Mouse (Mus musculus) hindbrain, embryonic 12.5 days (tissue): ENCODE data around the gene Abhd15. TPM values are rescaled to one million over a fixed set of nuclear protein-coding genes. Genes with fewer than 3 reads are reported as not detected.

ENCODE experiments used
- ATAC-seq: fragments of 200-750 bp; cut with Nextera tagmentation; 2 replicates; pipeline ENCODE4 v1.8.0; 2017; ENCODE audit warnings: moderate TSS enrichment; ENCODE audit not compliant: low FRiP score
- H3K27ac ChIP-seq: fragments of 300-500 bp; sonication (generic); 2 replicates; pipeline ENCODE4 v1.5.1; 2016; ENCODE audit warnings: mild to moderate bottlenecking
- H3K27me3 ChIP-seq: fragments of 300-500 bp; sonication (generic); 2 replicates; pipeline ENCODE4 v1.6.1; 2016; ENCODE audit warnings: mild to moderate bottlenecking
- H3K36me3 ChIP-seq: fragments of 300-500 bp; sonication (generic); 2 replicates; pipeline ENCODE4 v1.6.1; 2016; ENCODE audit warnings: mild to moderate bottlenecking
- H3K4me1 ChIP-seq: fragments of 300-500 bp; sonication (generic); 2 replicates; pipeline ENCODE4 v1.6.1; 2016
- H3K4me2 ChIP-seq: fragments of 300-500 bp; sonication (generic); replicated peaks from 2 replicates; pipeline ENCODE4 v1.6.1; 2016; ENCODE audit warnings: mild to moderate bottlenecking
- H3K4me3 ChIP-seq: fragments of 300-500 bp; sonication (generic); 2 replicates; pipeline ENCODE4 v1.5.1; 2016; ENCODE audit warnings: mild to moderate bottlenecking
- H3K9ac ChIP-seq: fragments of 300-500 bp; sonication (generic); 2 replicates; pipeline ENCODE4 v1.6.1; 2016; ENCODE audit warnings: mild to moderate bottlenecking, moderate library complexity
- H3K9me3 ChIP-seq: fragments of 300-500 bp; sonication (generic); replicated peaks from 2 replicates; pipeline ENCODE4 v1.6.1; 2016; ENCODE audit warnings: mild to moderate bottlenecking
- WGBS: fragments of 180-500 bp; shearing (Covaris S2); methylation state at CpG from one replicate; pipeline ENCODE4 v1.1.7; 2016; 5-methylcytosine and 5-hydroxymethylcytosine counted together
- polyA plus RNA-seq: library from polyadenylated mRNA; unstranded; fragments of >200 nt; fragmentation: Nextera tagmentation; extraction: Ambion mirVana; gene quantifications from 2 replicates; pipeline ENCODE4 v1.2.1, GENCODE M21; 2016

Gene Abhd15
- polyA plus RNA-seq, 1 experiment from 2014 or later: 4.2 TPM

DNA sequence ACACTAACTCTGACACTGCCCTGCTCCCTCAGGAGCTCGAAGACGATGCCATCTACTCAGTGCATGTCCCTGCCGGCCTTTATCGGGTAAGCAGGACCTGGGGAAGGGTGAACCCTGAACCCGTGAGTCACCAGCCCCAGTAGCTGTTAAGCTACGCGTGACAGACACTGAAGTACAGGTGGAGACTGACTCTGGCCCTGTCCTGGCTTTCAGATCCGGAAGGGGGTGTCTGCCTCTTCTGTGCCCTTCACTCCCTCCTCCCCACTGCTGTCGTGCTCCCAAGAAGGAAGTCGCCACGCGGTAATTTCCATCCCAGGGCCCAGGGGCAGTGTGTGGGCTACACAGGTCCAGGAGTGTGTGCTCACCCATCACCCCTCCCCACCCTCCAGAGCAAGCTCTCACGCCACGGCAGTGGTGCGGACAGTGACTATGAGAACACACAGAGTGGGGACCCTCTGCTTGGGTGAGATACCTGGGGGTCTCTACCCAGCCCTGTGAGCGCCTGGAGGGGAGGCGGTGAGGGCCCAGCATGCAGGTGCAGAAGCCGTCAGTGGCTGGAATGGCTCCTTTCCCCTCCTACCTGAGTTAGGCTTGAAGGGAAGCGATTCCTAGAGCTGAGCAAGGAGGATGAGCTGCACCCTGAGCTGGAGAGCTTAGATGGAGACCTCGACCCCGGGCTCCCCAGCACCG lies 9.5 kb upstream of the Abhd15 start:
- Histone ChIP-seq H3K27me3 (no peaks in the 10 kb centered on the region), H3K9ac (no peak overlapping the region), H3K4me1 (peaks cover 15% of the 10 kb centered on the region), H3K9me3 (no peaks in the 10 kb centered on the region), H3K4me3 (no peak overlapping the region), H3K36me3 (peaks cover 56% of the 10 kb centered on the region), H3K4me2 (no peak overlapping the region), H3K27ac (no peak overlapping the region)
- no peak for ATAC-seq
- 87% methylated on average over 22 of the region's 22 CpGs for WGBS

DNA sequence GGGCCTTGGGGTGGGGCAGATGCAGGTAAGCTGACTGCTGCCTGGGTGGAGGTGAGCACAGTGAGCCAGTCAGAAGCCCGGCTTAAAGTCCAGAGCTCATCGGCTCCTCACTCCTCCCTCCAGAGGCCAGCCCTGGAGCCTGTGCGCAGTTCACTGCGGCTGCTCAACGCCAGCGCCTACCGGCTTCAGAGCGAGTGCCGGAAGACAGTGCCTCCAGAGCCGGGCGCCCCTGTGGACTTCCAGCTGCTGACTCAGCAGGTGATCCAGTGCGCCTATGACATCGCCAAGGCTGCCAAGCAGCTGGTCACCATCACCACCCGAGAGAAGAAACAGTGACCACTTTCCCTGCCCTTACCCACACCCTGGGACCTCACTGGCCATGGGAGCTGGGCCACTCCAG lies 8.6 kb upstream of the Abhd15 start:
- H3K27me3 ChIP-seq: no peaks in the 10 kb centered on the region
- H3K9ac ChIP-seq: no peak overlapping the region
- no peaks in the 10 kb centered on the region for H3K9me3 ChIP-seq
- peaks cover 7% of the 10 kb centered on the region for H3K4me1 ChIP-seq
- H3K27ac ChIP-seq: no peak overlapping the region
- H3K4me3 ChIP-seq: no peak overlapping the region
- no peak for ATAC-seq
- peaks cover 51% of the 10 kb centered on the region for H3K36me3 ChIP-seq
- no peak overlapping the region for H3K4me2 ChIP-seq
- WGBS: 86% methylated on average over 14 of the region's 14 CpGs

- Histone ChIP-seq H3K36me3 (peaks cover 51% of the 10 kb centered on the region), H3K27ac (no peak overlapping the region), H3K27me3 (no peaks in the 10 kb centered on the region), H3K4me2 (no peak overlapping the region), H3K4me1 (peaks cover 6% of the 10 kb centered on the region), H3K4me3 (no peak overlapping the region), H3K9me3 (no peaks in the 10 kb centered on the region), H3K9ac (no peak overlapping the region)
- WGBS: 89% methylated on average over 6 of the region's 6 CpGs
- no peak for ATAC-seq
These were observed 8.0 kb upstream of the Abhd15 start for GRCm38 (mm10) chr11:77506941-77507340.

- no peak overlapping the region for H3K27ac ChIP-seq
- 74% methylated on average over 4 of the region's 4 CpGs for WGBS
- H3K9ac ChIP-seq: no peak overlapping the region
- H3K36me3 ChIP-seq: peaks cover 51% of the 10 kb centered on the region
- no peaks in the 10 kb centered on the region for H3K9me3 ChIP-seq
- ATAC-seq: 0 out of 2 replicates have a peak, but pooled peaks have one; percentile 13
- no peak overlapping the region for H3K4me2 ChIP-seq
- H3K27me3 ChIP-seq: no peaks in the 10 kb centered on the region
- peaks cover 9% of the 10 kb centered on the region for H3K4me1 ChIP-seq
- no peak overlapping the region for H3K4me3 ChIP-seq
These were observed 7.5 kb upstream of the Abhd15 start for GRCm38 (mm10) chr11:77507426-77507825.

DNA sequence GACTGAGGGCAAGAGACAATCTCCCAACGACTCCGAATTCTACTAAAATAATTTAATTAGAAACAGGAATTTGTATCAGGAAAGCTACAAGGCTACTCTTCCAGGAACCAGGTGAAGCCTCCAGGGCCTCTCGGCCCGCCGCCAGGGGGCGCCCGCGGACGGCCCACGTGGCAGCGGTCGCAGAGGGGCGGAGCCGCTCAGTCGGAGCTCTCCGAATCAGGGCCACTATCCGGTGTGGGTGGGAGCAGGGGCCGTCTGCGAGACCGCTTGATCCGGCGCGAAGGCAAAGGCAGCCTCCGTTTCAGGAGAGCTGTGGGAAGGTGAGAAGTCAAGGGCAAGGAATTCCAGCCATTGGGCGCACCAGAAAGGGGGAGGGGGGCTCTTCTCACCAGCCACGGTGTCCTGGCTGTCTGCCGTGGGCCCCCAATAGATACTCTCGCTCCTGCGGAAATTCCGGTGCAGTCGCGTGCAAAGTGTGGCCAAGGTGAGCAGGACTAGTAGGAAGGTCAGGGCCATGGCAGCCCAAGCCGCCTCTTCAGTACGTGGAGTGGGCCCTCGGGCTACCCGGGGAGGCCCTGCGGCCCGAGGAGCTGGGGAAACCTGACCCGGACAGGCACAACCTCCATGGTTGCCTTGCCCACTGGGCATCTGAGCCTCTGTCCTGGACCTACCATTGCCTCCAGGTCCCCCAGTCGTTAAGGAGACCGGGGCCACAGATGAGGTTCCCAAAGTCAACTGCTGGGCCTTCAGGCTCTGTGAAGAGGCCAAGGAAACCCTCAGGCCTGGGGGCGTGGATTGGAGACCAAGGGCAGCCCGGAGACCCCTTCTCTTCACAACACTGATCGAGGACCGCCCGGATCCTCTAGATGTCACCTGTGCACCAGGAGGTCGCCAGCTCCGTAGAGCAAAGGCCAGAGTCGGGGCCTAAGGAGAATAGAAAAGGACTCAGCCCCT lies 6.6 kb upstream of the Abhd15 start:
- Histone ChIP-seq H3K9me3 (no peaks in the 10 kb centered on the region), H3K4me3 (peak overlapping the region; percentile 27), H3K9ac (peak overlapping the region; percentile 59), H3K4me2 (peak overlapping the region; percentile 60), H3K27ac (no peak overlapping the region), H3K27me3 (no peaks in the 10 kb centered on the region), H3K36me3 (peaks cover 41% of the 10 kb centered on the region), H3K4me1 (peaks cover 14% of the 10 kb centered on the region)
- peak; percentile 55; the same call in 1 of the 2 replicates for ATAC-seq
- WGBS: 20% methylated on average over 49 of the region's 49 CpGs

GRCm38 (mm10) chr11:77511336-77511735 lies 3.6 kb upstream of the Abhd15 start:
- H3K4me2 ChIP-seq: no peak overlapping the region
- peaks cover 11% of the 10 kb centered on the region for H3K36me3 ChIP-seq
- H3K4me1 ChIP-seq: peaks cover 43% of the 10 kb centered on the region
- H3K9me3 ChIP-seq: no peaks in the 10 kb centered on the region
- peaks cover 15% of the 10 kb centered on the region for H3K27me3 ChIP-seq
- WGBS: 80% methylated on average over 5 of the region's 5 CpGs
- H3K4me3 ChIP-seq: no peak overlapping the region
- ATAC-seq: no peak
- no peak overlapping the region for H3K9ac ChIP-seq
- H3K27ac ChIP-seq: no peak overlapping the region

- Histone ChIP-seq H3K4me3 (peak overlapping the region; percentile 62), H3K9me3 (no peaks in the 10 kb centered on the region), H3K4me2 (peak overlapping the region; percentile 93), H3K27ac (peak overlapping the region; percentile 32; the same call in 1 of the 2 replicates), H3K9ac (peak overlapping the region; percentile 75), H3K4me1 (peaks cover 50% of the 10 kb centered on the region), H3K27me3 (peaks cover 24% of the 10 kb centered on the region), H3K36me3 (no peaks in the 10 kb centered on the region)
- WGBS: under 1% methylated on average over 70 of the region's 84 CpGs
- ATAC-seq: peak; percentile 60
These were observed 1.8 kb upstream of the Abhd15 start for GRCm38 (mm10) chr11:77512891-77513810.

GRCm38 (mm10) chr11:77513811-77514170 lies 1.1 kb upstream of the Abhd15 start:
- Histone ChIP-seq H3K36me3 (no peaks in the 10 kb centered on the region), H3K4me1 (peaks cover 46% of the 10 kb centered on the region), H3K9ac (no peak overlapping the region), H3K4me2 (peak overlapping the region; percentile 93), H3K27me3 (peaks cover 24% of the 10 kb centered on the region), H3K27ac (no peak overlapping the region), H3K9me3 (no peaks in the 10 kb centered on the region), H3K4me3 (peak overlapping the region; percentile 62)
- 6% methylated on average over 10 of the region's 10 CpGs for WGBS
- ATAC-seq: no peak

GRCm38 (mm10) chr11:77514281-77514831 lies 565 bp upstream of the Abhd15 start:
- peak overlapping the region; percentile 51 for H3K9ac ChIP-seq
- WGBS: 6% methylated on average over 19 of the region's 19 CpGs
- H3K27me3 ChIP-seq: peaks cover 24% of the 10 kb centered on the region
- H3K4me2 ChIP-seq: peak overlapping the region; percentile 87
- no peak for ATAC-seq
- H3K27ac ChIP-seq: 0 out of 2 replicates have a peak overlapping the region, but pooled peaks have one; percentile 30
- no peaks in the 10 kb centered on the region for H3K9me3 ChIP-seq
- H3K36me3 ChIP-seq: no peaks in the 10 kb centered on the region
- peaks cover 46% of the 10 kb centered on the region for H3K4me1 ChIP-seq
- peak overlapping the region; percentile 45 for H3K4me3 ChIP-seq

DNA sequence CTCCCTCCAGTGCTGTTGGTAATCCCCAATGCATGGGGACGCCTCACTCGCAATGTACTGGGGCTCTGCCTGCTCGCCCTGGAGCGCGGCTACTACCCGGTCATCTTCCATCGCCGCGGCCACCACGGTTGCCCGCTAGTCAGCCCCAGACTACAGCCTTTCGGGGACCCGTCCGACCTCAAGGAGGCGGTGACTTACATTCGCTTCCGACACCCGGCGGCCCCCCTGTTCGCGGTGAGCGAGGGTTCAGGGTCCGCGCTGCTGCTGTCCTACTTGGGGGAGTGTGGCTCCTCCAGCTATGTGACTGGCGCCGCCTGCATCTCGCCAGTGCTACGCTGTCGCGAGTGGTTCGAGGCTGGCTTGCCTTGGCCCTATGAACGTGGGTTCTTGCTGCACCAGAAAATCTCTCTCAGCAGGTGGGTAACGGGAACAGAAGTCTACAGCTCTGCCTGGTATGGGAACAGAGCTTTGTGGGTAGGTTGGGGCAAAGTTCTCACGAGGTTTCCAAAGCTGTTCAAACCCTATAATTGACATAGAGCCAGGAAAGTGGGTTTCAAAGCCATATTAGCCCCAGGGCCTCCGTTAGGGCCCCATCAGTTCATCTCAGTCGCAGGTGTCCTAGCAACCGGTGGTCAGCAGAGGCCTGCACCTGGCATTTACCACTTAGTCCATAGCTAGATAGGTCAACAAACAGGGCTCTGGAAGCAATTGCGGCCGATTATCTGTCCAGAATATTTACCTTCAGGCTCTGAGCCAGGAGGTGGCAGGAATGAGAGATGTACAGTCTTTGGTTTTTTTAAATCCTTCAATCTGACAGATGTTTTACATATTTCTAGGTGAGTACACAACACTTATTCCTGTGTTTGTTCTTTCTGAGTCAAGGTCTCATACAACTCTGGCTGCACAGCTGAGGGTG lies 974 bp downstream of the Abhd15 start, which contains the start of gene Trp53i13:
Gene Trp53i13 (minus strand): TSS at position 344 of the 916 bp plus-strand sequence.
- H3K27me3 ChIP-seq: peaks cover 24% of the 10 kb centered on the region
- ATAC-seq: no peak
- H3K36me3 ChIP-seq: no peaks in the 10 kb centered on the region
- peak within 1 kb of the TSS; percentile 87 for H3K4me2 ChIP-seq
- 0 out of 2 replicates have a peak within 1 kb of the TSS, but pooled peaks have one; percentile 30 for H3K27ac ChIP-seq
- peak within 1 kb of the TSS; percentile 51 for H3K9ac ChIP-seq
- peak within 1 kb of the TSS; percentile 45 for H3K4me3 ChIP-seq
- no peaks in the 10 kb centered on the region for H3K9me3 ChIP-seq
- peaks cover 49% of the 10 kb centered on the region for H3K4me1 ChIP-seq
- WGBS: 6% methylated on average over 39 of the region's 39 CpGs
